Mouse (Mus musculus): ENCODE results near the gene Ppp1r18. TPM values are rescaled to one million over a fixed set of nuclear protein-coding genes. Genes with fewer than 3 reads are reported as not detected.

The Ppp1r18 gene
- total RNA-seq, 2 experiments from 2014 or later, result 8.5 to 10.8 TPM

DNA sequence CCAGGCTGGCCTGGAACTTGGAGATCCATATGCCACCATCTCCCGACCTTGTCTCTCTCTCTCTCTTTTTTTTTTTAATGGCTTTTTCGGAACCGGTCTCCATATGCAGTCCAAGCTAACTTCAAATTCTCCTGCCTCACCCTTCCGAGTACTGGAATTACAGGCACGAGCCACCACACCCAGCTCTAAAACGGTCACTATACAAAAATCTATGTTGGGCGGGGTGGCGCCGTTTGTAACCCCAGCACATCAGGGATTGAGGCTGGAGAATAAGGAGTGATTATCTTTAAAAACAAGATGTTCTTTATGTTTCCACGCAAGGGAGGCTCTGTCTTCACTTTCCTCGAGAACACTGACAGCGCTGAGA lies 4.6 kb upstream of the Ppp1r18 start:
- no peak for DNase-seq (ENCODE audit: extremely low spot score in 1 of 2, low spot score in 2 of 2)
- Histone ChIP-seq H3K27ac (peak overlapping the region; percentile 51), H3K4me3 (peak overlapping the region; percentile 97)
- intact Hi-C loops (cut with DNase I), result loop anchor here (2.0 kb wide), 1 partner anchor 20 kb away; the partner anchor contains the start of gene Mdc1
- TF ChIP-seq CTCF (IDR thresholded peaks at IDR 0.05), result no peak

DNA sequence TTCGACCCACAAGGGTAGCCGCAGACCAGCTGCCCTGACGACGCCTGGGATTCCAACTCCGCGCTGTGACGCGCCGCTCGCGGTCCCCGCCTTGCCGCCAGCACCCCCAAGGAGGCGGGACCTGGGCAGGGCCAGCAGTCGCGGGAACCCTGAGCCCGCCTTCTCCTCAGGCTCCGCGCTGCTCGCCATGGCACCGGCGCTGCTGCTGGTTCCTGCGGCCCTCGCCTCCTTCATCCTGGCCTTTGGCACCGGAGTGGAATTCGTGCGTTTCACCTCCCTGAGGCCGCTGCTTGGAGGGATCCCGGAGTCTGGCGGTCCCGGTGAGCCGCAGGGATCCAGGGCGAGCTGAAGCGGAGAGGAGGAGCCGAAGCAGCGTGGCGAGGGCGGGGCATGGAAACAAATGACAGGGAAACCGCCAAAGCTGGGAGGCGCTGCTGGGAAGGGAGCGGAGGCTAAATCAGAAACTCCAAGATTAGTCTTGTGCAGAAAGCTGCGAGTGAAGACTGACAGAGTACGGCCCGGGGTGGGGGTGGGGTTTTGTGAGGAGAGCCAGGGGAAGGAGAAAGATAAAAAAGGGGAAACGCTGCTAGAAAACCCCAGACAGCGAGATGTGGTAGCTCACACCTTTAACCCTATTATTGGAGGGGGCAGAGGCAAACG lies 4.1 kb upstream of the Ppp1r18 start, which contains the start of gene Nrm:
Gene Nrm (plus strand): TSS at position 121 of the 660 bp plus-strand sequence.
- peak; percentile 85 to 89 for DNase-seq (ENCODE audit: extremely low spot score in 1 of 2, low spot score in 2 of 2)
- intact Hi-C loops (cut with DNase I), result loop anchor here (2.0 kb wide), 1 partner anchor 21 kb away; the partner anchor contains the start of gene Mdc1
- Histone ChIP-seq H3K27ac (peak within 1 kb of the TSS; percentile 51), H3K4me3 (peak within 1 kb of the TSS; percentile 97)
- peak; percentile 33 for TF ChIP-seq CTCF (IDR thresholded peaks at IDR 0.05)

DNA sequence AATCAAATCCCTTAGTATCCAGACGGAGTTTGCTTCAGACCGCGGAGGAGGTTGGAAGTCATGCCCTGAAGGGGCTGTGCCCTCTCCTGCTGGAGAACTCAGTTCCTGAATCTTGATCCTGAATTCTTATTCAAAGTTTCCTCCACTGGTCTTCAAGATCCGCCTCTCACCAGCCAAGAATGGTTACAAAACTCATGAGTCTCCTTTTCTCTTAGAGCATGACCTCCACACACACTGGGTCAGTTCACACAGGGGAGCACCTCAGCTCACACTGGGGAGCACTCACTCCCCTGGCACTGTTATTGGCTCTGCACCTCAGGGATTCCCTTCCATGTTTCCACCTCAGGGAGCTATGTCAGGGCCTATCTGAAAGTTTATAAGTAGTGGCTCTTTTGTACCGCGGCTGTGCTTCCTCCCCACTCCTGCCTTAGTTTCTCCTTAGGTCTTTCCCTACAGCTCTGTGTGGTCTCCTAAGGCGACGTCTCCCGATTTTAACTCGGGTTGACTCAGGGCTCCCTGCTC lies 500 bp upstream of the Ppp1r18 start:
- H3K4me3 ChIP-seq, result peak overlapping the region; percentile 71
- no peak overlapping the region for H3K27ac ChIP-seq
- no peak for DNase-seq (ENCODE audit: extremely low spot score in 1 of 2, low spot score in 2 of 2)
- intact Hi-C loops (cut with DNase I), result no loop called here
- no peak for TF ChIP-seq CTCF (IDR thresholded peaks at IDR 0.05)

DNA sequence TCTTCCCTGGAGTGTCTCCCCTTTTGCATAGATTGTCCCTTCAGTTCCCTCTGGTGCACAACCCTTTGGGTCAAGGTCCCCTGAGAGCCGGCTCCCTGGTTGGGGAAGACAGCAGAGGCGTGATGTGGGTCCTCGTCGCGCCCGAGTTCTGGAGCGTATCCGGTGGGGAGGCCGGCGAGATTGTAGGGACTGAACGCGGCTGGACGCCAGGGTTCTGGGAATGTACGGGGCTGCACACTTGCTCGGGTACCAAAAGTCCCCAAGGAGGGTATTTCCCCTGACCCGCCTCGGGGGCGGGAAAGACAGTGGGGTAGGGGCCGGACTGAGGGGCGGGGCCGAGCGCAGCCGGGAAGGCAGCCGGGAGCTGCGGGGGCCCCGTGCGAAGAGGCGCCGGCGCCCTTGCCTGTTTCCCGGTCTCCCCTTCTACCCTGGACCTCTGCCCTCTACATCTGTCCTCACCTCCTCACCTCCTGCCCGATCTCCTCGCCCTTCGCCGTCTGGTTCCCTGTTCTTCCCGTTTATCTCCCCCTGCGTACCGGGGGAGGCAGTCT lies 963 bp downstream of the Ppp1r18 start:
- H3K27ac ChIP-seq, result peak overlapping the region; percentile 87
- H3K4me3 ChIP-seq, result peak overlapping the region; percentile 71
- DNase-seq (ENCODE audit: extremely low spot score in 1 of 2, low spot score in 2 of 2), result no peak
- TF ChIP-seq CTCF (IDR thresholded peaks at IDR 0.05), result no peak
- intact Hi-C loops (cut with DNase I), result no loop called here

DNA sequence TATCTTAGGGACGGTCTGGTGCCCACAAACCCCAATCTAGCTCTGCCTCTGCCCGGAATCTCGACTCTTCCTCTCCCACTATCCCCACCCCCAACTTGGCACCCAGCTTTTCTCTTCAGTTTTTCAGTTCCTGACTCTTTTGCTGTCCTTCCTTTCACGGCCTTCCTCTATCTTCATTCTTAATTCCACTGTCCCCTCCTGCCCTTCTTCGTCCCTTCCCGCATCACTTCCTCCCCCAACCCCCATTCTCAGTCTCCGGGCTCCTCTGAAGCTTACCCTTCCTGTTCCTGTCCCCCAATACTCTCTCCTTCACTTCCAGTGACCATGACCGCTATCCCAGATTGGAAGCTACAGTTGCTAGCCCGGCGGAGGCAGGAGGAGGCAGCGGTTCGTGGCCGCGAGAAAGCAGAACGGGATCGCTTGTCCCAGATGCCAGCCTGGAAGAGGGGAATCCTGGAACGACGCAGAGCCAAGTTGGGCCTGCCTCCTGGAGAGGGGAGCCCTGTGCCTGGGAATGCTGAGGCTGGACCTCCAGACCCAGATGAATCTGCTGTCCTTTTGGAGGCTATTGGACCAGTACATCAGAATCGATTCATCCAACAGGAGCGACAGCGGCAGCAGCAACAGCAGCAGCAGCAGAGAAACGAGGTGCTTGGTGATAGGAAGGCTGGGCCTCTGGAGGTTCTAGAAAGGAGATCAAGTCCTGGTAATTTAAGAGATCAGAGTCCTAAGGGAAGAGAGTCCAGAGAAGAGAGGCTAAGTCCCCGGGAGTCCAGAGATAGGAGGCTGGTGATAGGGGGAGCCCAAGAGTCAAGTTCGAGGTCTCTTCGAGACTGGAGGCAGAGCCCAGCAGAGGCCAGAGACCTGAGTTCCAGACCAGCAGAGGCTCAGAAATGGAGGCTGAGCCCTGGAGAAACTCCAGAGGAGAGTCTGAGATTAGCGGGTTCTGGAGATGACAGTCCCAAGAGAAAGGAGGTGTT lies 1.8 kb downstream of the Ppp1r18 start:
- no peak for DNase-seq (ENCODE audit: extremely low spot score in 1 of 2, low spot score in 2 of 2)
- intact Hi-C loops (cut with DNase I), result no loop called here
- peak; percentile 31 for TF ChIP-seq CTCF (IDR thresholded peaks at IDR 0.05)
- Histone ChIP-seq H3K4me3 (peak overlapping the region; percentile 71), H3K27ac (peak overlapping the region; percentile 87)

DNA sequence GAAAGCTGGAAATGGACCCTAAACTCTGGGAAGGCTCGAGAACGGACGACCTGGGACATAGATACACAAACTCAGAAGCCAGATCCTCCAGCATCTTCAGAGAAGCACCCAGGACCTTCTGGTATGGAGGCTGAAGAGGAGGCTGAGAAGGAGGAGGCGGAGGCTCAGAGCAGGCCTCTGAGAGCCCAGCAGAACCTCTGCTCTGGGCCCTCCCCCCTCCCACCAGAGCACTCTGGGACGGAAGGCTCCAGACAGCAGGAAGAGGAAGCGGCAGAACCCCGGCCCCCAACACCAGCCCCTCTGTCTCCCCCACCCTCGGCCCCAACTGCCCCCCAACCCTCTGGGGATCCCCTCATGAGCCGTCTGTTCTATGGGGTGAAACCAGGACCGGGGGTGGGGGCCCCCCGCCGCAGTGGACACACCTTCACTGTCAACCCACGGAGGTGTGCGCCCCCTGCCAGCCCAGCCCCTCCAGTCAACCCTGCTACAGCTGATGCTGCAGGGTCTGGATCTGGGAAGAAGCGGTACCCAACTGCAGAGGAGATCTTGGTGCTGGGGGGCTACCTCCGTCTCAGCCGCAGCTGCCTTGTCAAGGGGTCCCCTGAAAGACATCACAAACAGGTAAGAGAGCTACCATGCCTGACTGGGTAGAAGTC lies 2.9 kb downstream of the Ppp1r18 start:
- DNase-seq (ENCODE audit: extremely low spot score in 1 of 2, low spot score in 2 of 2), result no peak
- intact Hi-C loops (cut with DNase I), result no loop called here
- Histone ChIP-seq H3K4me3 (peak overlapping the region; percentile 71), H3K27ac (peak overlapping the region; percentile 76)
- TF ChIP-seq CTCF (IDR thresholded peaks at IDR 0.05), result no peak

DNA sequence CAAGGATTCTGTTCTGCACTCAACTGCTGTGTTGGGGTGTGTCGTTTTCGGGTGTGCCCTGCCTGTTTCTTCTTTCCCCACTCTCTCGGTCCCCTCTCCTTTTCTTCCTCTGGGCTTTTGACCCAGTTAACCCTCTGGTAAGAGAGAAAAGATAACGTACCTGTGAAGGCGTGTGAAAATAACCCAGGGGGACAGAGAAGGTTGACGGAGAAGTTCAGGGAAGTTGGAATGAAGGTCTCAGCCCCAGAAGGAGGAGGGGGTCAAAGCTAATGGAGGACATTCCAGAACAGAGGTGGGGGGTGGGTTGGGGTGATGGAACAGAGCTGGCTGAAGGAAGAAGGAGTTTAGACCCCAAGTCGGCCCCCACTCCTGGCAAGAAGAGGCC lies 3.6 kb downstream of the Ppp1r18 start:
- no peak for TF ChIP-seq CTCF (IDR thresholded peaks at IDR 0.05)
- no peak for DNase-seq (ENCODE audit: extremely low spot score in 1 of 2, low spot score in 2 of 2)
- Histone ChIP-seq H3K27ac (peak overlapping the region; percentile 76), H3K4me3 (peak overlapping the region; percentile 71)
- intact Hi-C loops (cut with DNase I), result no loop called here

DNA sequence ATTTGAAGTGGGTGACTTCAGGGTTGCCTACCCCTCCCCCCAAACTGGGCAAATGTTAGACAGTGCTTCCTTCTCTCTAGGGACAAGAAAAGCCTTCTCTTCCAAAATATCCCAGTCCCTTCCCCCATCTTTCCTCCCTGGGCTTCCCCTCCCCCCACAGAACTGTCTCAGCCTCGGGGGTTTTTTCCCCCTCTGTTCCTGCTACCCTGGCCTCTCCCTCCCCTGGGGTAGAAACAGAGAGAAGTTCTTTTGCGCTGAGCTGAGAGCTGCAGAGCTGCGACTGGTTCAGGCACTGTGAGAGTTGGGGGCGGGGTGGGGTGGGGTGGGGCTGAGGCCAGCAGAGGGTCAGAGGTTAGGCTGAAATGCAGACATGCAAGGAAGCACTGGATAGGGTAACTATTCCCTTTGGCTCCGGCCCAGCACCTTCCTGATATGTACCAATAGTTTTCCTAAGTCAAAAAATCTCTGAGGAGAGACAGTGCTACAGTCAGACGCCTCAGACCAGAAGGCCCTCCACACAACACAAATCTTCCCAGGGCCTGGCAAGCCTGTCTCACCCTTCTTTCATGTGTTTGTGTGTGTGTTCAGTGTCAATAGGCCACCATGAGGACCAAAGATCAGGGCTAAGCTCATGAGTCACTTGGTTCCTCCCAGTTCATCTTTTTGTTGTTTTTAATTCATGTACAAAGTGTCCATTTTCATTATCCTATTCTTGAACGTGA lies 4.1 kb downstream of the Ppp1r18 start:
- H3K27ac ChIP-seq, result peak overlapping the region; percentile 76
- TF ChIP-seq CTCF (IDR thresholded peaks at IDR 0.05), result no peak
- peak overlapping the region; percentile 71 for H3K4me3 ChIP-seq
- DNase-seq (ENCODE audit: extremely low spot score in 1 of 2, low spot score in 2 of 2), result no peak
- intact Hi-C loops (cut with DNase I), result no loop called here

DNA sequence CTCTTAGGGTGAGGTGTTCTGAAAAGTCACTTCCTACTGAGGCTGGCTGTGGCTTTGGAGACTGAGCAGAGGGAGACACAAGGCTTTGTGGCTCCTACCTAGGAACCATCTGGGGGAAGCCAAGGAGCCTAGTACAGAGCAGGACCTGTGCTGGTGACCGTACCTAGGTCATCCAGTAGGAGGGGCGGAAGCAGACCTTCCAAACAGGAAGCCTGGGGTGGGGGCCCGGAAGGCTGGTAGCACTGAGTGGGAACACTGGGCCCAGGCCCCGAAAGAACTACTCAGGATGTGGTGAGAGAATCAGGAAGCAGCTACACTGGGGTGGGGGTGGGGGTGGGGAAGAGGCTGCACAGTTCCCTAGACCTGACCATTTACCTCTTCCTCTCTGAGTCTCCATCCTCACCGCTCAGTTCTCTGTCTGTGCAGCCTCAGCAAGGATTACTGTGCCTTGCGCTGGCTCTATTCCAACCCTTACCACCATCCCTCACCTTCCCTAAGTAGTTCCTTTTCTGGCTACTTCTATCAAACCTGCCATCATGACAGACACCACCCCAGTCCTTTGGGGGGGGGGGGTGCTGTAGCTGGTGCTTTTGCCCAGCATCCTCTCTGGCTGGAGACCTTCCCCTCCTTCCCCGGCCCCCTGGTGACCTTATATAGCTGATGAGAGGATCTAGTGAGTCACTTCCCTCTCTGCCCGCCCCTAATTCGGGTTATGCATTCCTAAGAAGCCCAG lies 4.9 kb downstream of the Ppp1r18 start:
- no peak; the same call in 1 of the 2 replicates for TF ChIP-seq CTCF (IDR thresholded peaks at IDR 0.05)
- Histone ChIP-seq H3K4me3 (peak overlapping the region; percentile 27), H3K27ac (peak overlapping the region; percentile 76)
- intact Hi-C loops (cut with DNase I), result no loop called here
- DNase-seq (ENCODE audit: extremely low spot score in 1 of 2, low spot score in 2 of 2), result no peak

All from left cerebral cortex, adult 2 months (tissue).